Mouse (Mus musculus): ENCODE results near the gene Tert.

The Tert gene

DNA sequence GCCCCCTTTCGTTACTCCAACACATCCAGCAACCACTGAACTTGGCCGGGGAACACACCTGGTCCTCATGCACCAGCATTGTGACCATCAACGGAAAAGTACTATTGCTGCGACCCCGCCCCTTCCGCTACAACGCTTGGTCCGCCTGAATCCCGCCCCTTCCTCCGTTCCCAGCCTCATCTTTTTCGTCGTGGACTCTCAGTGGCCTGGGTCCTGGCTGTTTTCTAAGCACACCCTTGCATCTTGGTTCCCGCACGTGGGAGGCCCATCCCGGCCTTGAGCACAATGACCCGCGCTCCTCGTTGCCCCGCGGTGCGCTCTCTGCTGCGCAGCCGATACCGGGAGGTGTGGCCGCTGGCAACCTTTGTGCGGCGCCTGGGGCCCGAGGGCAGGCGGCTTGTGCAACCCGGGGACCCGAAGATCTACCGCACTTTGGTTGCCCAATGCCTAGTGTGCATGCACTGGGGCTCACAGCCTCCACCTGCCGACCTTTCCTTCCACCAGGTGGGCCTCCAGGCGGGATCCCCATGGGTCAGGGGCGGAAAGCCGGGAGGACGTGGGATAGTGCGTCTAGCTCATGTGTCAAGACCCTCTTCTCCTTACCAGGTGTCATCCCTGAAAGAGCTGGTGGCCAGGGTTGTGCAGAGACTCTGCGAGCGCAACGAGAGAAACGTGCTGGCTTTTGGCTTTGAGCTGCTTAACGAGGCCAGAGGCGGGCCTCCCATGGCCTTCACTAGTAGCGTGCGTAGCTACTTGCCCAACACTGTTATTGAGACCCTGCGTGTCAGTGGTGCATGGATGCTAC is at the start of gene Tert:
TSS of gene Tert (plus strand) at position 167 of the 805 bp plus-strand sequence.
- peak; percentile 41 for DNase-seq

DNA sequence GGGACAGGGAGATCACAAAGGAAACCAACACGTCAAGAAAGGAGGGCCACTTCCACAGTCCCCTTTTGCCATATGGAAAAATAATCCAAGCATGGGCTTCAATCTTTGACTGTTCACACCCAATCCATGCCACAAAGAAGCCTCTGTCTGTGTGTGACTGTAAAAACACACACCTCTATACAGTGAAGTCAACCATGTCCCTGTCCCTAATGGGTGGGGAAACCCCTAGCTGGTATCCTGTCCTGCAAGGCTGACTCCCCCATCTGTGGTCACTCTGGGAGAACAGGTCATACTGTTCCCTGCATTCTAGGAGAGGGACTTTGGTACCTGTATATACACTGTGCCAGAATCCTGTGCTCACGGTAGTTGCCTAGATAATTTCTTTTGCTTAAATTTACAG is 49.4 kb upstream of the Tert start:
- no peak for DNase-seq

DNA sequence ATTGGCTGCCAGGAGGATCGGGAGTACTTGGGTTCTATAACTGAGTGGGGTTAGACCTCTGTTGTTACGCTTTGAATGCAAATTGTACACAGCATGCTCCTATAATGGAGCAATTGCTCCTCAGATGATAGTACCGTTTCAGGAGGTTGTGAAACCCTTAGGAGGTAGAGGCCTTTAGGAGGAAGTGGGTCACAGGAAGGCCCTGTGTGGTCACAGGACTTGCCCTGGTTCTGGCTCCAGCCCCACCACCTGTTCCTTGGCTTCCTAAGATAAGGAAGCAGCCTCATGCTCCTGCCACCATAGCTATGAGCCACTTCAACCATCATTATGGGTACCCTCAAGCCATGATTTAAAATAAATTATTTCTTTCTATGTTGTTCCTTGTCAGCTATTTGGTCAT is 35.2 kb upstream of the Tert start:
- no peak for DNase-seq

DNA sequence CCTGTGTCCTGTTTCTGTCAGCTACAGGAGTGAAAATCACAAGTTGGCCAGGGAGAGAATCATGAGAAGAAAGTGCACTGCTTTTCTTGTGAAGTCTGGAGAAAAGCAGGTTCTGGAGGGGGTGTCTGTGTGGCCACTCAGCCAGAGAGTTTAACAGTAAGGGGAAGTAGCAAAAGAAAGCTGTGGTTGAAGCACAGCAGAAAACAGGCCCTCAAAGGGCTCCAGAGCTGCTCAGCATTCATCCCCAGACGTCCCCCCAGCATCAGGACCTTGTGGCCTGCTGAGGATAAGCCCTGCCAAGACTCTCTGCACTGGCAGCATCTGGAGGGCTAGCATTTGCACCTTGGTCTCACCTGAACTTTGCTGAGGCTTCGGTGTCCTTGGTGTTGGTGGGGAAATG is 34.2 kb upstream of the Tert start:
- no peak for DNase-seq

DNA sequence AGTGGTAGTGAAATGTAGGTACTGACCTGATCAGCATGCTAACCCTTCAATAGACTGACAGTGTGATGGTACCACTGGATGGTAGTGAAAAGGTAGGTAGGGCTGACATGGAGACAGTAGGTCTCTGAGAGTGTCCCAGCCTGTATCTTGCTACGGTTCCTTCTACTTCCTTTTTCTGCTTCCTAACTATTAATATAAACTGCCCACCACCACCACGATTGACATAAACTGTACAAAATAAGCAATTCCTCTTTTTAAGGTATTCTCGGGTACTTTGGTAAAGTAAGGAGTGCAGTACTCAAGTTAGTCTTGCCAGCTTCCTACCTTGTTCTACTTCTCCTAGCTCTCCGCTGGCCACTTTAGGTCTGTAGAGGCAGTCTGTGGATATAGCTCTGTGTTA is 30.4 kb upstream of the Tert start:
- DNase-seq, result no peak

DNA sequence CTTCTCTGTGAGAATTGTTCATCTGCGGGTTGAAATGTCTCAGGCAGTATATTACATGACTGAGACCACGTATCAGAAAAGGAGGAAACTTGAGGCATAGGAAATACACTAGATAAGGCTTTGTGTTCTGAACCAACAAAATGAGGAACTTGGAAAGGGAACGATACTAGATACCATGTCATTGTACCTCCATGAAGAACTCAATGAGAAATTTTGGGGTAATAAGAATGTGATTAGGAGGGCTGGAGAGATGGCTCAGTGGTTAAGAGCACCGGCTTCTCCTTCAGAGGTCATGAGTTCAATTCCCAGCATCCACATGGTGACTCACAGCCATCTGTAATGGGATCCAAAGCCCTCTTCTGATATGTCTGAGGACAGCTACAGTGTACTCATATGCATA is 26.5 kb upstream of the Tert start:
- no peak for DNase-seq

DNA sequence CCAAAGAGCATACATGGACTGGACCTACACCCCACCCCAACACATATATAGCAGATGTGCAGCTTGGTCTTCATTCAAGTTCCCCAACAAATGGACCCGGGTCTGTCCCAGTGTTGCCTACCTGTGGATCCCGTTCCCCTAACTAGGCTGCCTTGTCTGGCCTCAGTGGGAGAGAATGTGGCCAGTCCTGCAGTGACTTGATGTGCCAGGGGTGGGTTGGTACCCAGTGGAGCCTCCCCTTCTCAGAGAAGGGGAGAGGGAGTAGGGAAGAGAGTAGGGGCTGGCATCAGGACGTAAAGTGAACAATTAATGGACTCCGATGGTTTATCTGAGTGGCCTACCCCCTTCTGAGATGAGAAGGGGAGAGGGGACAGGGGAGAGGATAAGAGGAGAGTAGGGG is 23.7 kb upstream of the Tert start:
- no peak for DNase-seq

DNA sequence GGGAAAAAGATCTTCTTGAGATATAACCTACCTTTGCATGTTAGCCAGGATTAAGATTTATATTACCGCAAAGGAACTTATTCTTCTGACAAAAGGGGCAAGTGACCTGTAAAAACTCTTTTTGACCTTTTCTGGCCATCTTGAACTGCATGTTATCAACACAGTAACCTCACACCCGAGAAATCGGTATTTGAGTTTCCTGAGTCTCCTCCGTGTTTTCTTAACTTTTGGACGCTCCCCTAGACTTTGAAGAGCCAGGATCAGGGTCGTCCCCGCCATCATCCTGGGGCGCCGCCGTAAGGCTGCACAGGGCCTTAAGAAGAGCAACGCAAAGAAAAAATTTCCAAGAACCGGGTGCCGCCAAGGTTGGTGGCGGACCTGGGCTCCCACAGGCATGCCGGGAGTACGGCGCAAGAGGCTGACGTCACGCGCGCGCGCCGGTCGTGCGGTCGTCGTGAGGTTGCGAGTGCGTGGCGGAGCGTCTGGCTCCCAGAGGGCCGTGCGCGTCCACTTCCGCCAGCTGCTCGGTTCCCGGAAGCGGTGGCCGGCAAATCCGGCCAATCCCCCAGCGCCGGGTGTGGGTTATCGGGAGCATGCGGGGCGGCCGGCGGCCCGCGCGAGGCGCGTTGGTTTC is 23.1 kb upstream of the Tert start, which contains the start of gene Clptm1l:
TSS of gene Clptm1l (plus strand) at position 485 of the 634 bp plus-strand sequence.
- peak; percentile 97 for DNase-seq

DNA sequence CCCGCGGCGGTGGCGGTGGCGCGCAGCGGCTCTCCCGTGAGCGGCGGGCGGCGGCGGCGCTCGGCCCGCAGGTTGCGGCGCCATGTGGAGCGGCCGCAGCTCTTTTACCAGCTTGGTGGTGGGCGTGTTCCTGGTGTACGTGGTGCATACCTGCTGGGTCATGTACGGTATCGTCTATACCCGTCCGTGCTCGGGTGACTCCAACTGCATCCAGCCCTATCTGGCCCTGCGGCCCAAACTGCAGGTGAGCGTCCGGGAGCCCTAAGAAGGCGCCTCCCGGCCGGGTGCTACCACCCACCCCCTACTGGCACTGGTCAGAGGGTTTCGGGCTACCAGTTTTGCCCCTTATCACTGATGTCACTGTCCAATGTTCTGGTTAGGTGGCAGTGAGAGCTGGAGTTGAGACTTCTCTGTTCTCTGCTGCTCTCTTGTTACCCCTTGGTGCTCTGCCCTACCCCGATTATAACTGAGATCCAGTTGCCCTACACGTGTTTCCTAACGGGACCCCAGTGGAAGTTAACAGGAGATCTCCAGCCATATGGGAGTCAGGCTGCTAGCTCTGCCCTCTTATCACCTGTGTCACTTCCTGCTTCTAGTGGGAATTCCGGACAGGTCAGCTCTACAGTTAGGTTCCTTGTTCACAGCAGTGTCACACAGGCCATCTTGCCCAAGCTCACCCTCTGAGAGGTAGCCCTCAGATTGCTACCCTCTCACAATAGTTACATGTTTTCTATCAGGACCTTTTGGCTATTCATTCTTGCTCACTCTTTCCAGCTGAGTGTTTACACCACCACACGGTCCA is 22.4 kb upstream of the Tert start:
- DNase-seq, result peak; percentile 63

DNA sequence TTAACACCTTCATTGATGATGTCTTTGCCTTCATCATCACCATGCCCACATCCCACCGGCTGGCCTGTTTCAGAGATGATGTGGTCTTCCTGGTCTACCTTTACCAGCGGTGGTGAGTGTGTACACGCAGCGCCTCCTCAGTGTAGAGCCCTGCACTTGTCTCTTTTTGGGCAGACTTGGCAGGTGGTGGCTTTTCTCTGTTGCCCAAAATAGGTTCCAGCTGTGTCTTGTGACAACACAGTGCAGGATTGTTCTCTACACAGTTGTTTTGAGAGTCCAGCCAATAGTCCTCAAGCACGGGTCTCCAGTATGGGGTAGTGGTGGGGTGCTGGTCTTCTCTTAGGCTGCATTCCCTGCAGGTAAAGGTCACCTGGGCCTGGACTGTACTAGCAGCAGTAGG is 8.3 kb upstream of the Tert start:
- DNase-seq, result no peak

DNA sequence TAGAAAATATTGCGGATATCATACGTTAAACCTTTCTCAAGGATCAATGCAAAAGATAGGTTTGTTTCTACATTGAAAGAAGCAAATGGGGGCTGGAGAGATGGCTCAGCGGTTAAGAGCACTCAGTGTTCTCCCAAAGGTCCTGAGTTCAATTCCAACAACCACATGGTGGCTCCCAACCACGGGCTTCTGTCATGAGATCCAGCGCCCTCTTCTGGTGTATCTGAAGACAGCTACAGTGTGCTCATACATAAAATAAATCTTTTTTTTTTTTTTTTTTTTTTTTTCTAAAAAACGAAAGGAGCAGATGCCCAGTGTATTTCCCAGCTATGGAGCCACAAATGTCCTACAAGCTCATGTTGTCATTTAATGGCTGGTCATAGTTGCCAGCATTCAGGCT is 6.1 kb upstream of the Tert start:
- no peak for DNase-seq

DNA sequence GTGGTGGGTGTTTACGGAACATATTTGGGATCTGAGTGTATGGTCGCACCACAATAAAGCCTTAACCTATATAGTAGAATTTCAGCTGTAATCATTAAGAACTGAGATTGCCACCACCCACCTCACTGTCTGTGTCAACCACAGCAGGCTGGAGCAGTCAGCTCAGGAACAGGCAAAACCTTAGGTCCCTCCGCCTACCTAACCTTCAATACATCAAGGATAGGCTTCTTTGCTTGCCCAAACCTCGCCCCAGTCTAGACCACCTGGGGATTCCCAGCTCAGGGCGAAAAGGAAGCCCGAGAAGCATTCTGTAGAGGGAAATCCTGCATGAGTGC is 334 bp upstream of the Tert start:
- no peak for DNase-seq

DNA sequence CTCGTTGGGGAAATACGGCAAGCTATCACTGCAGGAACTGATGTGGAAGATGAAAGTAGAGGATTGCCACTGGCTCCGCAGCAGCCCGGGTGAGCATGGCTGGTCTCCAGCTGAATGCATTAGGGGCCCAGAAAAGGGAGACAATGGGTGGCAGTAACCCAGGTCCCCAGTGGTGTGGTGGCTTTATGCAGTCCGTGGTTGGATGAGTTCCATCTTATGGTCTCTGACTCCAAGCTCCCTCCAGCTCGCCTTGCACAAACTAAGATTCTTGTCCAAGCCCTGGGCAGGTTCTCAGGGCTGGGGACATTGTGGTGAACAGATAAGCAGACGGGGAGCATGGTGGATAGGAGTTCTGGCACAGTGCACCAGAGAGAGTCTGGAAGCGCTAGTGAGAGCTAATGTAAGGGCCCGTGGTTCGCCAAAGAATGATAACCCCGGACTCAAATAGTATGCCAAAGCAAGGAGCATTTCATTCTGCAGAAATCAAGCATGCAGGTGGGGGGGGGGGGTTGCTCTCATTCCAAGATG is 1.9 kb downstream of the Tert start:
- DNase-seq, result no peak

DNA sequence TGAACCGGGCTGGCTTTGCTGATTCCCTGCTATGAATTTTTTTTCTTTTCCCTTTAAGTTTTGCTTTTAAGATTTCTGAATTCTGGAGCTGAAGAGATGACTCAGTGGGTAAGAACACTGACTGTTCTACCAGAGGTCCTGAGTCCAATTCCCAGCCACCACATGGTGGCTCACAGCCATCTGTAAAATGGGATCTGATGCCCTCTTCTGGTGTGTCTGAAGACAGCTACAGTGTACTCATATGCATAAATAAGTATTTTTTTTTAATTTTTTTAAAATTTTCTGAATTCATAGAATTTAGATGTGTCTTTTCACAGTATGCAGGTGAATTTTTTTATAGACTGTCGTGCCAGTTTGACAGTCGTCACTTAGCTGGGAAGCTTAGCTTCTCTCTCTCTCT is 5.1 kb downstream of the Tert start:
- DNase-seq, result no peak

DNA sequence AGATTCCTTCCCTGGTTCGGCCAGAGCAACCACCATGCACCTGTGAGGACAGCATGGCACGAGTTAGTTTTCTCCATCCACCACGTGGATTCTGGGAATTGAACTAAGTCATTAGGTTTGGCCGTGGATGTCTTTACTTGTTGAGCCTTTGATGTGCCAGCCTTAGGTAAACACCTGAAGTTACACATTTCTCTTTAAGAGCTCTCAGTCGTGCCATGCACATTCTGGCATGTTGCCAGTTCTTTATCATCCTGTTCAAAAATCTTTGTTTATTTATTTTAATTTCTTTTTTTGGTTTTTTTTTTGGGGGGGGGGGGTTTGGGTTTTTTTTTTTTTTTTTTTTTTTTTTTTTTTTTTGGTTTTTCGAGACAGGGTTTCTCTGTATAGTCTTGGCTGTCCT is 11.1 kb downstream of the Tert start:
- DNase-seq, result no peak

DNA sequence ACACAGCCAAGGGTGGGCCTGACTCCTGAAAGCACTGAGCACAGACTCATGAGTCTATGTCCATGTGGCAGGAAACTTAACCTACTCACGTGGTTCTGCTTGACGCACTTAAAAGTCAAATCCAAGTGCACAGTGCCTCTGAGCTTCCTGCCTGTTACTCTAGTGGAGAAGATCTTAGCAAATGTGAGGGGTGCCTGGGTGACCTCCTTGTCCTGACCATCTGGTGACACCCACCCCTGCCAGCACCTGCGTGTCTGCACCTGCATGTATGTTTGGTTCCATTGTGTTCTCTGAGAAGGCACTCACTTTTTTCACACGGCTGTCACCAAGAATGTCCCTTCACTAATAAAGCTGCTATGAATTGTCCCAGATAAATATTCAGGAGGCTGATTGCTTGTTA is 14.6 kb downstream of the Tert start:
- no peak for DNase-seq

DNA sequence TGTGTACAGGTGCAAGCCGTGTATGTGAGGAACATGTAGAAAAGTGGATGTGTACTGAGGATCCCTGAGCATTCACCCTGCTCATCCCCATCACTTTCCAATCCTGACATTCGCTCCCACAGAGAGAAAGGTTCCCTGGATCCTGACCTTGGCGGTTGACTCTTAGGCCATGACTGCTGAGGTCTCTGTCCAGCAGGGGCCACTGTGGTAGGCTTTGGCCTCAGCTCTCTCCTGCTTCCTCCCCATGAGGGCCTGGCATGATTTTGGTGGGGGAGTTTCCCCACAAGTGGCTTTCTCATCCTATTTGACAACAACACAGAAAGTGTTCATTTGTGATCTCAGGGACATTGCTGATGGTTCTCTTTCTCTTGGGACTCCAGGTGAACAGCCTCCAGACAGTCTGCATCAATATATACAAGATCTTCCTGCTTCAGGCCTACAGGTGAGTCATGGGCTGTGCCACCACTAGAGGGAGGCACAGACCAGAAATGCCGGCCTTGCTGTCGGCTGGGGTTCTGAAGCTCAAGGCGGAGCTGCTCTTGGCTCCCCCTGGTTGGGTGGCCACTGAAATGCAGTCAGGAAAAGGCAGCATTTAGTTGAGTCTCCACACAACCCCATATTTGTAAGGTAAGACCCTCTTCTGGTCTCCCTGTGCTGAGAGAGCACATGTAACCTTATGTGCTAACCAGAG is 19.8 kb downstream of the Tert start:
- DNase-seq, result peak; percentile 15

DNA sequence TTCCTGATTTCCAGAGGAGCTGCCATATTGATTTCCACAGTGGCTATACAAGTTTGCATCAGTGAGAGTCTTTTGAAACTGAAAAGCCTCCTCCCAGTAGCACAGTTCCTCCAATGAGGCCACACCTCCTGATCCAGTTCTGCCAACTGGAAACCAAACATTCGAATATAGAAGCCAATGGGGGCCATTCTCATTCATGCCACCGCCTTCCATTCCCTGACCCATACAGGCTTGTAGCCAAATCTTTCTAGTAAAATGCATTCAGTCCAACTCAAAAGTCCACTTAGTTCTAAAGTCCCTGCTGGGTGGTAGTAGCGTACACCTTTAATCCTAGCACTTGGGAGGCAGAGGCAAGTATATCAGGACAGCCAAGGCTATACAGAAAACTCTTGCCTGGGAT is 26.6 kb downstream of the Tert start:
- DNase-seq, result no peak

DNA sequence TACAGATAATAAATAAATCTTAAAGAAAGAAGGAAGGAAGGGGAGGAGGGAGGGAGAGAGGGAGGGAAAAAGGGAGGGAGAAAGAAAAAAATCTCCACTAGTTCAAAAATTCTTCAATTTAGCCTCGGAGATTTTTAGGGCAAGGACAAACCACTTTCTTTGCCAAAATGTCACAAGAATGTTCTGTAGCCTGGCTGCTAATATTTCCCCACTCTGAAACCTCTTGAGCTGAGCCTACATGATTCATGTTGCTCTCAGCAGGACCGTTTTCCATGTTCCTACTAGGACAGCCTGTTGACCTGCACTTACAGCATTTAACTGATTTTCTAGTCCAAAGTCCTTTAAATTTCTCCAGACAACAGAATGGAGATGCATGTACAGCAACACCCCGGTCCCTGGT is 28.3 kb downstream of the Tert start:
- DNase-seq, result no peak

DNA sequence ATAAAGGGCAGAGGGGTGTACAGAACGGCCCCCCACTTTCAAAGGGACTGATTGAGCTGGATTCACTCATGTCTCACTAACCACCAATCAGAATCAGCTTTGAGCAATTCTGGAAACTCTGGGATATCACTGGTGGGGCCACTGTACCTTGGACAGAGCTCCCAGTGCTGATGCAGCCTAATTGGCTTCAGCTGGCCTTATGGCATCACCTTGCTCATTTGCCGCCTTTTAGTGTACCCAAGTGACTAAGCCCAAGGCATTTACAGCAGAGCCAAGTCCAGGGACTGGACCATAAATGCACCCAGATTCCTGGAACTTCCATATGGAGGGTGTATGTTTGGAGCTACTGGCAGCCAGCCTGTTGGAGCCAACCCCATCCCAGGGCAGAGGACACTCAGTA is 32.2 kb downstream of the Tert start:
- no peak for DNase-seq

DNA sequence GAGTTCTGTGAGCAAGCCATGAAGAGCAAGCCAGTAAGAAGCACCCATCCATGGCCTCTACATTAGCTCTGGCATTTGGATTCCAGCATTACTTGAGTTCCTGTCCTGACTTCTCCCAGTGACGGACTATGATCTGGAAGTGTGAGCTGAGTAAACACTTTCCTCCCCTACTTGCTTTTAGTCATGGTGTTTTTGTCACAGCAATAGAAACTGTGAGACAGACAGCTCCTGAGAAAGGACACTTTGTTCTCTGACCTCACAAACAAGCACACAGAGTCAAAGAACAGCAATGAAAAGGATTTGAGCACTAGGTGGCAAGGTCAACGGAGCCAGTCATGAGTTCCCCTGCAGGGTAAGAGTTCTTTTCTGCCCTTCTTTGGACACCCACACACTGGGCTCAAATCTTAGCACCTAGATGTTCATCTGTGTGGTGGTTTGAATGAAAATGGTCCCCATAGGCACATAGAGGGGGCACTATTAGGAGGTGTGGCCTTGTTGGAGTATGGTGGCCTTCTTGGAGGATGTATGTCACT is 33.5 kb downstream of the Tert start:
- DNase-seq, result no peak

DNA sequence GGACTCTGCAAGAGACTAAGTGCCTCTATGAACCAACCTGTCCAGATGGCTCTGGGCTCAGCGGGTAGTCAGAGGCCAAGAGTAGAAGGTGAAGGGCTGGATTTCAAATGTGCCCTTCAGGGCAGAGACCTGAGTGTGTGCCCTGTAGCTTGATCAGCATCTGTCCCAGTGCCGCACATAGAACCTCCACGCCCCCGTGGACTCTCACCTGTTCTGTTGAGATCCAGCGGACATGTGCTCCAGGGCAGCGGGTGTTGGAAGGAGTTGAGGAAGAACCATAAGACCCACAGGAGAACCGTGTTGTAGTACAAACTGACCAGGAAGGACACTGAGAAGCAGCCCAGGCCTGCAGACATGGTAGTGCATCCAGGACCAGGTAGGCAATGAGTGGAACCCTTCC is 48.5 kb downstream of the Tert start:
- no peak for DNase-seq

DNA sequence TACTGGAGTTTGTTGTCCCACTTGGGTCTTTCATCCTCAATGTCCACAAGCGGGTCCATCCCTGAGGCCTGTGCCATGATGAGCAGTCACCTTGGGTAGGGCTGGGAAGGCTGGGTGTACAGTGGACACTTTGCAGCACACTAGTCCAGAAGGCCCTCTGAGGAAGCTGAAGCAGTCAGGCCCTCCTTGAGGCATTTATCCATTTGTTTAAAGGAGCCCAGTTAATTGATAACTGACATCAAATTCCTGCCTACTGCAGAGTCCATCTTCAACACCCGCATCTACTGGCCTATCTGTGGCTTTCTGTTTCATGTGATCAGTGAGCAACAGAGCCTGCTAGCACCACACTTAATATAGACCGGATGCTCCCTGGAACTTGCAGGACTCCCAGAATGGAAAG is 51.1 kb downstream of the Tert start, which contains the start of gene Slc6a18:
TSS of gene Slc6a18 (minus strand) at position 171 of the 400 bp plus-strand sequence.
- no peak for DNase-seq
